Mouse (Mus musculus) spleen, postnatal 4 days (tissue): ENCODE measurements around the gene Elmo1.

Experiments used
- DNase-seq, 2 experiments: peaks; one replicate each; pipeline ENCODE4 v3.0.0; 2022; ENCODE audit warnings: low spot score in 2 of 2

Gene Elmo1

GRCm38 (mm10) chr13:20121385-20122043 is 31.1 kb downstream of the Elmo1 start:
- no peak for DNase-seq

- DNase-seq: no peak
Observed at GRCm38 (mm10) chr13:20123975-20124374, 33.6 kb downstream of the Elmo1 start.

- no peak for DNase-seq
Observed at GRCm38 (mm10) chr13:20124965-20125364, 34.6 kb downstream of the Elmo1 start.

GRCm38 (mm10) chr13:20125845-20126244 is 35.4 kb downstream of the Elmo1 start:
- no peak for DNase-seq

GRCm38 (mm10) chr13:20127553-20127952 is 37.2 kb downstream of the Elmo1 start:
- DNase-seq: no peak

- DNase-seq: no peak
Observed at GRCm38 (mm10) chr13:20128097-20128496, 37.7 kb downstream of the Elmo1 start.

- DNase-seq: no peak
Observed at GRCm38 (mm10) chr13:20130731-20131130, 40.3 kb downstream of the Elmo1 start.

- peak in 1 of 2 experiments; percentile 62 for DNase-seq
Observed at GRCm38 (mm10) chr13:20131322-20131997, 41.1 kb downstream of the Elmo1 start.

- no peak for DNase-seq
Observed at GRCm38 (mm10) chr13:20131998-20132371, 41.6 kb downstream of the Elmo1 start.

GRCm38 (mm10) chr13:20133602-20134394 is 43.4 kb downstream of the Elmo1 start:
- no peak for DNase-seq

- DNase-seq: no peak
Observed at GRCm38 (mm10) chr13:20134395-20135225, 44.2 kb downstream of the Elmo1 start.

- DNase-seq: no peak
Observed at GRCm38 (mm10) chr13:20136753-20137152, 46.4 kb downstream of the Elmo1 start.

GRCm38 (mm10) chr13:20138466-20138865 is 48.1 kb downstream of the Elmo1 start:
- DNase-seq: peak in 1 of 2 experiments; percentile 62

GRCm38 (mm10) chr13:20139060-20139459 is 48.7 kb downstream of the Elmo1 start:
- DNase-seq: no peak

GRCm38 (mm10) chr13:20139825-20140665 is 49.6 kb downstream of the Elmo1 start:
- DNase-seq: peak; percentile 37 to 43

GRCm38 (mm10) chr13:20142637-20143036 is 52.2 kb downstream of the Elmo1 start:
- no peak for DNase-seq

- DNase-seq: peak in 1 of 2 experiments; percentile 54
Observed at GRCm38 (mm10) chr13:20146848-20147247, 56.5 kb downstream of the Elmo1 start.

GRCm38 (mm10) chr13:20147736-20148135 is 57.3 kb downstream of the Elmo1 start:
- DNase-seq: no peak

- peak; percentile 77 to 80 for DNase-seq
Observed at GRCm38 (mm10) chr13:20150130-20150835, 59.9 kb downstream of the Elmo1 start.
